Mouse (Mus musculus): Measurements from ENCODE around the gene Aff1. TPM values are rescaled to one million over a fixed set of nuclear protein-coding genes. Genes with fewer than 3 reads are reported as not detected.

The Aff1 gene
- polyA plus RNA-seq, 1 experiment, result 50.1 TPM

GRCm38 (mm10) chr5:103788976-103789375 lies 96.8 kb downstream of the Aff1 start:
- peaks cover 8% of the 10 kb centered on the region; the same call in 1 of the 2 replicates for H3K4me1 ChIP-seq (ENCODE audit: control insufficient read depth, insufficient read depth, low read length)
- no peak overlapping the region for H3K4me3 ChIP-seq (ENCODE audit: insufficient read depth, low read length)
- H3K27ac ChIP-seq (ENCODE audit: insufficient read depth, low read length), result no peak overlapping the region
- TF ChIP-seq CTCF (IDR thresholded peaks at IDR 0.05; ENCODE audit: borderline replicate concordance, insufficient read depth, low read length), result no peak
- no peak for TF ChIP-seq POLR2A (IDR thresholded peaks at IDR 0.05; ENCODE audit: low read depth, low read length)

- Histone ChIP-seq H3K27ac (ENCODE audit: insufficient read depth, low read length) (no peak overlapping the region), H3K4me1 (ENCODE audit: control insufficient read depth, insufficient read depth, low read length) (peaks cover 8% of the 10 kb centered on the region; the same call in 1 of the 2 replicates), H3K4me3 (ENCODE audit: insufficient read depth, low read length) (no peak overlapping the region)
- TF ChIP-seq POLR2A (IDR thresholded peaks at IDR 0.05; ENCODE audit: low read depth, low read length) (no peak), CTCF (IDR thresholded peaks at IDR 0.05; ENCODE audit: borderline replicate concordance, insufficient read depth, low read length) (no peak)
Observed at GRCm38 (mm10) chr5:103789619-103790116, 97.5 kb downstream of the Aff1 start.

- Histone ChIP-seq H3K4me3 (ENCODE audit: insufficient read depth, low read length) (no peak overlapping the region), H3K27ac (ENCODE audit: insufficient read depth, low read length) (no peak overlapping the region), H3K4me1 (ENCODE audit: control insufficient read depth, insufficient read depth, low read length) (peaks cover 4% of the 10 kb centered on the region; the same call in 1 of the 2 replicates)
- no peak for TF ChIP-seq CTCF (IDR thresholded peaks at IDR 0.05; ENCODE audit: borderline replicate concordance, insufficient read depth, low read length)
Observed at GRCm38 (mm10) chr5:103791741-103792140, 99.6 kb downstream of the Aff1 start.

DNA sequence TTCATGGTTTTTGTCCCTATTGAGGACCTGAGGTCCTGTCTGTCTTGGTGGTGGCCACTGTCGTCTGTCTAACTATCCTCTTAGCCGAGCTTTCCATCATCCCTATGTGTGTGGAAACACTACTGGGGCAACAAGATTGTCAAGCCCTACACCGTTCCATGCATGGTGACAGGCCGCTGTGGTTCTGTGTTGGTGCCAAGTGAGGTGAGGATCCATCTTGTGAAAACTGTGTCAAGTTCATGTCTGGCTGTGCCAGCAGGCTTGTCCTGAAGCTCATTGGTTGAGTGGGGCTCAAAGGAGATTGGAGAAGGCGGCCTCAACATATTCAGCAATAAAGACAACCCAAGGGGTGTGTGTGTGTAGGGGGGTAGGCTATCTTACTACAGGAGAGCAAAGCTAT lies 102.9 kb downstream of the Aff1 start:
- H3K27ac ChIP-seq (ENCODE audit: insufficient read depth, low read length), result no peak overlapping the region
- TF ChIP-seq CTCF (IDR thresholded peaks at IDR 0.05; ENCODE audit: borderline replicate concordance, insufficient read depth, low read length) (no peak), POLR2A (IDR thresholded peaks at IDR 0.05; ENCODE audit: low read depth, low read length) (no peak)
- no peak overlapping the region for H3K4me3 ChIP-seq (ENCODE audit: insufficient read depth, low read length)
- no peaks in the 10 kb centered on the region for H3K4me1 ChIP-seq (ENCODE audit: control insufficient read depth, insufficient read depth, low read length)

DNA sequence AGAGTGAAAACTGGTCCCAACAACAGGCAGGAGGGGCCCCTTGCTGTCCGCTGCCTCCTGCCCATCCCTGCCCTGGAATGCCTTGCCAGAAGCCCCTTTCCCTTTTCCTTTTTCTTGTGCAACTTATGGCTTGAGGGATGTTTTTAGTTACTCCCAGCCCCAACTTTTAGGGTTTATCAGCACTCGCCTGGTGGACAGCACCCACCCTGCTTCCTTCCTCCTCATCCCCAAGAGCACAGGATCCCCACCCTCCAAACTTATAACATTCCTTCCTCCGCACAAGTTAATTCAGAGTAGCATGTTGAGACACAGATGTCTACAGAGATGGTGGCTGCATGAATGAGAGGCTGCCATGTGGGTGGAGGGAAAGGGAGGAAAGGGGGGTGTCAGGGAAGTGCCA lies 103.9 kb downstream of the Aff1 start:
- TF ChIP-seq CTCF (IDR thresholded peaks at IDR 0.05; ENCODE audit: borderline replicate concordance, insufficient read depth, low read length) (no peak), POLR2A (IDR thresholded peaks at IDR 0.05; ENCODE audit: low read depth, low read length) (no peak)
- H3K27ac ChIP-seq (ENCODE audit: insufficient read depth, low read length), result no peak overlapping the region
- no peak overlapping the region for H3K4me3 ChIP-seq (ENCODE audit: insufficient read depth, low read length)
- no peaks in the 10 kb centered on the region for H3K4me1 ChIP-seq (ENCODE audit: control insufficient read depth, insufficient read depth, low read length)

DNA sequence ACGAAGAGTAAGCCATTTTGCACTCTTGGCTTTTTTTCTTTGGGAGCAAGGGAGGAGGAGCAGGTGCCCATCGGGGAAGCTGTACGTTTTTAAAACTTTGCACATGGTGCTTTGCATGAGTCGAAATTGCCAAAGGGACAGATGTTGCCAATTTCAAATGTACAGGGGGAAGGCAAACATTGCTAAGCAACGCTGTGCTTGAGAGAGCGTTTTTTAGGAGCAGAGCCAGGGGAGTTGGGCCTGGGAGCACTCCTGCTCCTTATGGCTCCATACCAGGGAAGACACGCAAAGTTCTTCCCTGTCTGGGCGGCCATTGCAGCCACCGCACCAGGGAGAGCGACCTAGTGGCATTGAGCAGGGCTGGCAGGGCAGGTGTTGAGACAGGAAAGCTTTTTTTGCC lies 105.6 kb downstream of the Aff1 start:
- H3K4me3 ChIP-seq (ENCODE audit: insufficient read depth, low read length), result no peak overlapping the region
- H3K27ac ChIP-seq (ENCODE audit: insufficient read depth, low read length), result no peak overlapping the region
- TF ChIP-seq POLR2A (IDR thresholded peaks at IDR 0.05; ENCODE audit: low read depth, low read length) (no peak), CTCF (IDR thresholded peaks at IDR 0.05; ENCODE audit: borderline replicate concordance, insufficient read depth, low read length) (no peak)
- no peaks in the 10 kb centered on the region for H3K4me1 ChIP-seq (ENCODE audit: control insufficient read depth, insufficient read depth, low read length)

DNA sequence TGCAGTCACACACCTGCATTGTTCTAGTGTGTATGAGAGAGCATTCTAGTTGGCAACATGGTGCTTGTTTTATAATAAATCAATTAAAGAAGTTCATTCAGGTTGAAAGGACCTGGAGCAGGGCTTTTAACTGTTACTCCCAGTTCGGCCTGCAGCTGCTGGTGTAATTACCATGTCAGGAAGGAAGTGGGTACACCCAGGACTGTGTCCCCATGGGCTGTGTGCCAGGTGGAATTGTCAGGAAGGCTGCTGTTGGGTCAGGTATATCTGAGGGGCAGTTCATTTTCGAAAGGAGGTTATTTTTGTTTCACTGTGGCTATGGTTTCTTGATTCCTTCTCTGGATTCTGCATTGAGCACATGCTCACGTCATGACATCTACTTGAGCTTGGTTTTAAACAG lies 107.3 kb downstream of the Aff1 start:
- Histone ChIP-seq H3K4me1 (ENCODE audit: control insufficient read depth, insufficient read depth, low read length) (no peaks in the 10 kb centered on the region), H3K4me3 (ENCODE audit: insufficient read depth, low read length) (no peak overlapping the region)
- TF ChIP-seq POLR2A (IDR thresholded peaks at IDR 0.05; ENCODE audit: low read depth, low read length), result no peak
- no peak for TF ChIP-seq CTCF (IDR thresholded peaks at IDR 0.05; ENCODE audit: borderline replicate concordance, insufficient read depth, low read length)

DNA sequence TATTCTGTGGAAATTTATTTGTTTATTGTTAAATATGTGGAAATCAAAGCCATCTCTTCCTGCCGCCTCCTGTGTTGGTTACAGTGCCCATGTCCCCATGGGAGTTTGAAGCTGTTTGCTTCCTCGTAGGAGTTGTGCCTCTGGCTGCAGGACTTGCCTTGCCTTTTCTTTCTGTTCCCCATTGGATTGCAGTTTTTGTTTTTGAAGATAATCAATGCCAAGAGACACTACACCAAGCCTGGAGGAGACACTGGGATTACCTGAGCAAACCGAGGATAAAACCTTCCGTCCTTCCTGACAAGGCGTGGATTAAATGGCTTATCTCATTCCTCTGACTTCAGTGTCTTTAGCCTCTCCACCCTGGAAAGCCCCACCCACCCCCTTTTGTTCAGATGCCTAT lies 107.8 kb downstream of the Aff1 start:
- Histone ChIP-seq H3K27ac (ENCODE audit: insufficient read depth, low read length) (no peak overlapping the region), H3K4me3 (ENCODE audit: insufficient read depth, low read length) (no peak overlapping the region), H3K4me1 (ENCODE audit: control insufficient read depth, insufficient read depth, low read length) (no peaks in the 10 kb centered on the region)
- TF ChIP-seq CTCF (IDR thresholded peaks at IDR 0.05; ENCODE audit: borderline replicate concordance, insufficient read depth, low read length), result no peak
- no peak for TF ChIP-seq POLR2A (IDR thresholded peaks at IDR 0.05; ENCODE audit: low read depth, low read length)

More for the DNA sequence above, 107.3 kb downstream of the Aff1 start:
- H3K27ac ChIP-seq (ENCODE audit: insufficient read depth, low read length), result no peak overlapping the region

- Histone ChIP-seq H3K4me3 (ENCODE audit: insufficient read depth, low read length) (no peak overlapping the region), H3K4me1 (ENCODE audit: control insufficient read depth, insufficient read depth, low read length) (0 out of 2 replicates have a peak, but pooled peaks cover 3% of the 10 kb centered on the region), H3K27ac (ENCODE audit: insufficient read depth, low read length) (no peak overlapping the region)
- TF ChIP-seq POLR2A (IDR thresholded peaks at IDR 0.05; ENCODE audit: low read depth, low read length), result no peak
Observed at GRCm38 (mm10) chr5:103803386-103803785, 111.2 kb downstream of the Aff1 start.

DNA sequence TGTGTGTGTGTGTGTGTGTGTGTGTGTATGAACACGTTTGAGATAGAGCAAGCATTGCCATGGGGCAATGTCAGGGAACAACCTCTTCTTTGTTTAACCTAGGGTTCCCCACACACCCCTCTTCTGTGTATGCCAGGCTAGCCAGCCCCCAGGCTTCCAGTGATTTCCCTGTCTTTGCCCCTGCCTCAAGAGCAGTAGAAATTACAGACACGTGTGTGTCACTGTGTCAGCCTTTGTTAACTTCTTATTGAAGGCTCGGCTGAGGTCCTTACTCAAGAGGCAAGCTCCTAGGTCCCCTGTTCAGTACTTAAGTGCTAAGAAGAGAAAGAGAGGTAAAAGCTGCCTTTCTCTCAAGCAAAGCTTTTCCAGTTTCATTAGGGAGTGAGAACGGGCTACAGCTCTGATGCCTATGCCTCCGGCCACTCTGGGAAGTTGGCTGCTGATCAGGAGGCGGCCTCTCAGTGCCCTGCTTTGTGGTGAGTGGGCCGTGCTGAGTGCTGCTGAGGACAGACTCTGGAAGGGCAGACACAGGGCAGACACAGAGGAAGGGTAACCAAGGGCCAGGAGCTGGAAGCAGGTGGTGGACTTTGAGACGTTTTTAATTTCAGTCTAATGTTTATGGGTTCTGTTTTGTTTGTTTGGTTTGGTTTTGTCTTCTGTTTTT lies 111.9 kb downstream of the Aff1 start:
- H3K27ac ChIP-seq (ENCODE audit: insufficient read depth, low read length), result no peak overlapping the region; the same call in 1 of the 2 replicates

More for the DNA sequence above, 111.9 kb downstream of the Aff1 start:
- Histone ChIP-seq H3K4me1 (ENCODE audit: control insufficient read depth, insufficient read depth, low read length) (0 out of 2 replicates have a peak, but pooled peaks cover 3% of the 10 kb centered on the region), H3K4me3 (ENCODE audit: insufficient read depth, low read length) (no peak overlapping the region)
- TF ChIP-seq CTCF (IDR thresholded peaks at IDR 0.05; ENCODE audit: borderline replicate concordance, insufficient read depth, low read length) (no peak), POLR2A (IDR thresholded peaks at IDR 0.05; ENCODE audit: low read depth, low read length) (no peak)

Data from embryonic fibroblast, embryonic 13.5 days (primary cell).